Mouse (Mus musculus) natural killer cell, adult 2 months (primary cell): ENCODE data around the gene Zcchc24.

Source experiments
- DNase-seq, 2 experiments: peaks; one replicate each; pipeline ENCODE4 v3.0.0; 2022; ENCODE audit warnings: low spot score in 2 of 2

Zcchc24 gene

GRCm38 (mm10) chr14:25747996-25748756, 20.7 kb downstream of the Zcchc24 start:
- DNase-seq, result peak in 1 of 2 experiments; percentile 26

- DNase-seq, result peak in 1 of 2 experiments; percentile 80
Measured at GRCm38 (mm10) chr14:25746971-25747945, 21.6 kb downstream of the Zcchc24 start.

- no peak for DNase-seq
Measured at GRCm38 (mm10) chr14:25746371-25746770, 22.5 kb downstream of the Zcchc24 start.

- DNase-seq, result no peak
Measured at GRCm38 (mm10) chr14:25745365-25746184, 23.3 kb downstream of the Zcchc24 start.

GRCm38 (mm10) chr14:25742943-25743342, 25.9 kb downstream of the Zcchc24 start:
- DNase-seq, result no peak

GRCm38 (mm10) chr14:25741840-25742367, 26.9 kb downstream of the Zcchc24 start:
- DNase-seq, result no peak

GRCm38 (mm10) chr14:25741211-25741610, 27.6 kb downstream of the Zcchc24 start:
- no peak for DNase-seq

- no peak for DNase-seq
Measured at GRCm38 (mm10) chr14:25739957-25740565, 28.8 kb downstream of the Zcchc24 start.

GRCm38 (mm10) chr14:25738591-25739001, 30.2 kb downstream of the Zcchc24 start:
- no peak for DNase-seq

GRCm38 (mm10) chr14:25736589-25736988, 32.2 kb downstream of the Zcchc24 start:
- no peak for DNase-seq

- no peak for DNase-seq
Measured at GRCm38 (mm10) chr14:25736140-25736539, 32.7 kb downstream of the Zcchc24 start.

GRCm38 (mm10) chr14:25734736-25735716, 33.8 kb downstream of the Zcchc24 start:
- no peak for DNase-seq

GRCm38 (mm10) chr14:25727149-25727510, 41.7 kb downstream of the Zcchc24 start:
- DNase-seq, result no peak

GRCm38 (mm10) chr14:25726226-25727148, 42.4 kb downstream of the Zcchc24 start:
- peak; percentile 38 to 58 for DNase-seq

GRCm38 (mm10) chr14:25725690-25726089, 43.1 kb downstream of the Zcchc24 start:
- no peak for DNase-seq

GRCm38 (mm10) chr14:25725032-25725497, 43.8 kb downstream of the Zcchc24 start:
- DNase-seq, result no peak

- DNase-seq, result no peak
Measured at GRCm38 (mm10) chr14:25720962-25721707, 47.7 kb downstream of the Zcchc24 start.

GRCm38 (mm10) chr14:25719371-25719770, 49.5 kb downstream of the Zcchc24 start:
- peak in 1 of 2 experiments; percentile 56 for DNase-seq
